Mouse (Mus musculus) limb, embryonic 15.5 days (tissue): ENCODE results near the gene Ugt1a2. TPM values are rescaled to one million over a fixed set of nuclear protein-coding genes. Genes with fewer than 3 reads are reported as not detected.

Experiments
- ATAC-seq: fragments of 200-750 bp; cut with Nextera tagmentation; 2 replicates; pipeline ENCODE4 v1.8.0; 2017; ENCODE audit warnings: low read depth, moderate TSS enrichment; ENCODE audit not compliant: insufficient number of reproducible peaks, low FRiP score, low TSS enrichment
- H3K27ac ChIP-seq: fragments of 300-500 bp; sonication (generic); 2 replicates; pipeline ENCODE4 v1.5.1; 2015; ENCODE audit warnings: moderate library complexity, mild to moderate bottlenecking, inconsistent platforms
- H3K27me3 ChIP-seq: fragments of 300-500 bp; sonication (generic); 2 replicates; pipeline ENCODE4 v1.6.1; 2015; ENCODE audit warnings: inconsistent platforms
- H3K36me3 ChIP-seq: fragments of 300-500 bp; sonication (generic); 2 replicates; pipeline ENCODE4 v1.6.1; 2015; ENCODE audit warnings: inconsistent platforms
- H3K4me1 ChIP-seq: fragments of 300-500 bp; sonication (generic); 2 replicates; pipeline ENCODE4 v1.6.1; 2015; ENCODE audit warnings: inconsistent platforms
- H3K4me2 ChIP-seq: fragments of 300-500 bp; sonication (generic); 2 replicates; pipeline ENCODE4 v1.6.1; 2015; ENCODE audit warnings: mild to moderate bottlenecking, inconsistent platforms
- H3K4me3 ChIP-seq: fragments of 300-500 bp; sonication (generic); 2 replicates; pipeline ENCODE4 v1.5.1; 2015; ENCODE audit warnings: mild to moderate bottlenecking, inconsistent platforms
- H3K9ac ChIP-seq: fragments of 300-500 bp; sonication (generic); 2 replicates; pipeline ENCODE4 v1.6.1; 2015; ENCODE audit warnings: inconsistent platforms
- H3K9me3 ChIP-seq: fragments of 300-500 bp; sonication (generic); 2 replicates; pipeline ENCODE4 v1.6.1; 2016; ENCODE audit warnings: inconsistent platforms
- WGBS: fragments of 180-500 bp; shearing (Covaris S2); methylation state at CpG from one replicate; pipeline ENCODE4 v1.1.7; 2015; 5-methylcytosine and 5-hydroxymethylcytosine counted together
- polyA plus RNA-seq: library from polyadenylated mRNA; unstranded; fragments of >200 nt; fragmentation: Nextera tagmentation; extraction: Ambion mirVana; gene quantifications from 2 replicates; pipeline ENCODE4 v1.2.1, GENCODE M21; 2015

Ugt1a2 gene
- polyA plus RNA-seq, 1 experiment from 2014 or later, result not detected

- Histone ChIP-seq H3K4me1 (no peaks in the 10 kb centered on the region), H3K9ac (no peak overlapping the region), H3K27me3 (no peaks in the 10 kb centered on the region), H3K4me3 (no peak overlapping the region), H3K4me2 (no peak overlapping the region), H3K36me3 (no peaks in the 10 kb centered on the region), H3K9me3 (peaks cover 76% of the 10 kb centered on the region), H3K27ac (no peak overlapping the region)
- no peak for ATAC-seq
- 86% methylated on average over 5 of the region's 5 CpGs for WGBS
Observed at GRCm38 (mm10) chr1:88229986-88230385, 29.6 kb downstream of the Ugt1a2 start.

- ATAC-seq, result no peak
Observed at GRCm38 (mm10) chr1:88230421-88230820, 30.0 kb downstream of the Ugt1a2 start.

GRCm38 (mm10) chr1:88230981-88231802 lies 30.8 kb downstream of the Ugt1a2 start:
- Histone ChIP-seq H3K9me3 (peaks cover 79% of the 10 kb centered on the region), H3K9ac (no peak overlapping the region), H3K4me2 (no peak overlapping the region), H3K27me3 (no peaks in the 10 kb centered on the region), H3K27ac (no peak overlapping the region), H3K36me3 (no peaks in the 10 kb centered on the region), H3K4me1 (no peaks in the 10 kb centered on the region), H3K4me3 (no peak overlapping the region)
- 74% methylated on average over 6 of the region's 6 CpGs for WGBS
- ATAC-seq, result no peak

More at GRCm38 (mm10) chr1:88230421-88230820, 30.0 kb downstream of the Ugt1a2 start:
- Histone ChIP-seq H3K27ac (no peak overlapping the region), H3K4me1 (no peaks in the 10 kb centered on the region), H3K36me3 (no peaks in the 10 kb centered on the region), H3K9ac (no peak overlapping the region), H3K27me3 (no peaks in the 10 kb centered on the region), H3K9me3 (peaks cover 79% of the 10 kb centered on the region), H3K4me2 (no peak overlapping the region), H3K4me3 (no peak overlapping the region)
- 69% methylated on average over 7 of the region's 7 CpGs for WGBS

- no peak overlapping the region for H3K9ac ChIP-seq
- no peaks in the 10 kb centered on the region for H3K4me1 ChIP-seq
- no peaks in the 10 kb centered on the region for H3K27me3 ChIP-seq
- H3K27ac ChIP-seq, result no peak overlapping the region
- no peak overlapping the region for H3K4me3 ChIP-seq
- WGBS, result 68% methylated on average over 7 of the region's 7 CpGs
- ATAC-seq, result no peak
- H3K9me3 ChIP-seq, result peaks cover 72% of the 10 kb centered on the region
- H3K4me2 ChIP-seq, result no peak overlapping the region
- H3K36me3 ChIP-seq, result no peaks in the 10 kb centered on the region
Observed at GRCm38 (mm10) chr1:88231803-88232499, 31.6 kb downstream of the Ugt1a2 start.

GRCm38 (mm10) chr1:88232664-88233380 lies 32.4 kb downstream of the Ugt1a2 start:
- Histone ChIP-seq H3K9ac (no peak overlapping the region), H3K9me3 (peaks cover 64% of the 10 kb centered on the region)
- 53% methylated on average over 3 of the region's 3 CpGs for WGBS

GRCm38 (mm10) chr1:88233421-88234247 lies 33.2 kb downstream of the Ugt1a2 start:
- Histone ChIP-seq H3K27ac (no peak overlapping the region), H3K27me3 (no peaks in the 10 kb centered on the region), H3K9me3 (peaks cover 64% of the 10 kb centered on the region), H3K9ac (no peak overlapping the region), H3K36me3 (no peaks in the 10 kb centered on the region), H3K4me2 (no peak overlapping the region), H3K4me1 (no peaks in the 10 kb centered on the region), H3K4me3 (no peak overlapping the region)
- WGBS, result 66% methylated on average over 14 of the region's 14 CpGs
- no peak for ATAC-seq

More at GRCm38 (mm10) chr1:88232664-88233380, 32.4 kb downstream of the Ugt1a2 start:
- no peak overlapping the region for H3K27ac ChIP-seq
- no peaks in the 10 kb centered on the region for H3K4me1 ChIP-seq
- H3K4me2 ChIP-seq, result no peak overlapping the region
- no peaks in the 10 kb centered on the region for H3K27me3 ChIP-seq
- no peaks in the 10 kb centered on the region for H3K36me3 ChIP-seq
- ATAC-seq, result no peak
- H3K4me3 ChIP-seq, result no peak overlapping the region

GRCm38 (mm10) chr1:88234248-88234610 lies 33.8 kb downstream of the Ugt1a2 start:
- H3K27me3 ChIP-seq, result no peaks in the 10 kb centered on the region
- 61% methylated on average over 4 of the region's 4 CpGs for WGBS
- no peak overlapping the region for H3K4me2 ChIP-seq
- no peaks in the 10 kb centered on the region for H3K36me3 ChIP-seq
- H3K4me1 ChIP-seq, result no peaks in the 10 kb centered on the region
- H3K27ac ChIP-seq, result no peak overlapping the region
- H3K9ac ChIP-seq, result no peak overlapping the region
- H3K9me3 ChIP-seq, result peaks cover 64% of the 10 kb centered on the region
- ATAC-seq, result no peak
- no peak overlapping the region for H3K4me3 ChIP-seq

- H3K27ac ChIP-seq, result no peak overlapping the region
- no peaks in the 10 kb centered on the region for H3K27me3 ChIP-seq
- no peak for ATAC-seq
- H3K9ac ChIP-seq, result no peak overlapping the region
- H3K4me1 ChIP-seq, result no peaks in the 10 kb centered on the region
- H3K4me3 ChIP-seq, result no peak overlapping the region
- H3K4me2 ChIP-seq, result no peak overlapping the region
- 44% methylated on average over 5 of the region's 5 CpGs for WGBS
- no peaks in the 10 kb centered on the region for H3K36me3 ChIP-seq
- peaks cover 64% of the 10 kb centered on the region for H3K9me3 ChIP-seq
Observed at GRCm38 (mm10) chr1:88234646-88235045, 34.2 kb downstream of the Ugt1a2 start.

GRCm38 (mm10) chr1:88235046-88235893 lies 34.9 kb downstream of the Ugt1a2 start:
- peak; percentile 3; the same call in 1 of the 2 replicates for ATAC-seq
- H3K36me3 ChIP-seq, result no peaks in the 10 kb centered on the region
- H3K4me3 ChIP-seq, result no peak overlapping the region
- H3K4me1 ChIP-seq, result no peaks in the 10 kb centered on the region
- H3K9me3 ChIP-seq, result peaks cover 64% of the 10 kb centered on the region
- 60% methylated on average over 11 of the region's 11 CpGs for WGBS
- no peaks in the 10 kb centered on the region for H3K27me3 ChIP-seq
- no peak overlapping the region for H3K4me2 ChIP-seq
- H3K9ac ChIP-seq, result no peak overlapping the region
- H3K27ac ChIP-seq, result no peak overlapping the region

- 61% methylated on average over 4 of the region's 4 CpGs for WGBS
Observed at GRCm38 (mm10) chr1:88235894-88236415, 35.6 kb downstream of the Ugt1a2 start.

More at GRCm38 (mm10) chr1:88235894-88236415, 35.6 kb downstream of the Ugt1a2 start:
- H3K36me3 ChIP-seq, result no peaks in the 10 kb centered on the region
- no peak overlapping the region for H3K4me3 ChIP-seq
- no peak overlapping the region for H3K9ac ChIP-seq
- H3K27ac ChIP-seq, result no peak overlapping the region
- H3K9me3 ChIP-seq, result peaks cover 70% of the 10 kb centered on the region
- H3K4me1 ChIP-seq, result no peaks in the 10 kb centered on the region
- ATAC-seq, result no peak
- H3K27me3 ChIP-seq, result no peaks in the 10 kb centered on the region
- no peak overlapping the region for H3K4me2 ChIP-seq
